Mouse (Mus musculus): ENCODE measurements around the gene Tspo2.

DNA sequence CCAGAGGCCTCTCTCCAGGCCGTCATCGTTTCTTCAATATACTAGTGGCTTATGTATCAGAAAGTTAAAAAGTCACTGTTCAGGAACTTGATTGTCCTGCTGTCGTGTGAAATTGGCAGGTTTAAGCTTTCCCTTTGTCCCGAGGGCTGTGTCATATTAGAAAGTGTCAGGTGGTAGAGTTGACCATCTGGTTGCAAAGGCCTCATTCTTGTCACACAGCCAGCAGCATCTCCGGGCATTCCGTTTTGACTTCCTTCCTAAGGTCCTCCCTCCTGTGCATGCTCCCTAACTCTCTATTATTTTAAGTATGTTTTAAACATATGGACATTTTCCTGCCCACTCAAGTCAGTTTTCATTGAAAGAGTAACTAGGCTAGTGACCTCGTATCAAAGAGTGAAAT is 35.3 kb downstream of the Tspo2 start:
- no peak for TF ChIP-seq POLR2A (IDR thresholded peaks at IDR 0.05; ENCODE audit: borderline replicate concordance, control insufficient read depth, low read depth, low read length)
- no peak for TF ChIP-seq CTCF (IDR thresholded peaks at IDR 0.05; ENCODE audit: control insufficient read depth, insufficient read depth, low read length)

Measured in bone marrow, adult 2 months (tissue).